Mouse (Mus musculus) testis, adult 2 months (tissue): ENCODE data around the gene Purb. TPM values are rescaled to one million over a fixed set of nuclear protein-coding genes. Genes with fewer than 3 reads are reported as not detected.

Source experiments
- H3K27ac ChIP-seq: fragments of 200-500 bp; 2 replicates; pipeline ENCODE4 v1.5.1; 2012; ENCODE audit warnings: low read depth, low read length; ENCODE audit not compliant: control insufficient read depth, insufficient read depth
- H3K27me3 ChIP-seq: fragments of 200-500 bp; 2 replicates; pipeline ENCODE4 v1.6.1; 2012; ENCODE audit warnings: mild to moderate bottlenecking, low read length, moderate library complexity; ENCODE audit not compliant: control insufficient read depth, insufficient read depth
- H3K36me3 ChIP-seq: fragments of 200-500 bp; 2 replicates; pipeline ENCODE4 v1.6.1; 2012; ENCODE audit warnings: mild to moderate bottlenecking, low read length; ENCODE audit not compliant: control insufficient read depth, insufficient read depth
- H3K4me1 ChIP-seq: fragments of 200-500 bp; 2 replicates; pipeline ENCODE4 v1.6.1; 2012; ENCODE audit warnings: low read length; ENCODE audit not compliant: control insufficient read depth, insufficient read depth
- H3K4me3 ChIP-seq: fragments of 200-500 bp; 2 replicates; pipeline ENCODE4 v1.5.1; 2012; ENCODE audit warnings: low read depth, mild to moderate bottlenecking, low read length, moderate library complexity, mixed read lengths; ENCODE audit not compliant: control insufficient read depth
- CTCF ChIP-seq: fragments of 200-500 bp; IDR thresholded peaks from 2 replicates; pipeline ENCODE4 v1.5.1; 2012; ENCODE audit warnings: low read depth, mild to moderate bottlenecking, inconsistent platforms, low read length, moderate library complexity; ENCODE audit not compliant: control insufficient read depth, insufficient read depth, insufficient replicate concordance
- POLR2A ChIP-seq: fragments of 200-500 bp; IDR thresholded peaks from 2 replicates; pipeline ENCODE4 v1.6.1; 2012; ENCODE audit warnings: low read depth, mild to moderate bottlenecking, inconsistent platforms, low read length, moderate library complexity; ENCODE audit not compliant: control insufficient read depth
- polyA plus RNA-seq: library from polyadenylated mRNA; depleted of rRNA; stranded (reverse); fragments of >200 nt; gene quantifications from 2 replicates; pipeline ENCODE4 v1.2.3, GENCODE M21; 2012

Purb gene
- polyA plus RNA-seq, 1 experiment = 6.0 TPM

GRCm38 (mm10) chr11:6484244-6484959 lies 8.7 kb upstream of the Purb start:
- TF ChIP-seq CTCF = no peak
- Histone ChIP-seq H3K4me3 (no peak overlapping the region), H3K36me3 (no peaks in the 10 kb centered on the region), H3K27me3 (no peaks in the 10 kb centered on the region), H3K27ac (no peak overlapping the region), H3K4me1 (peaks cover 3% of the 10 kb centered on the region; the same call in 1 of the 2 replicates)

DNA sequence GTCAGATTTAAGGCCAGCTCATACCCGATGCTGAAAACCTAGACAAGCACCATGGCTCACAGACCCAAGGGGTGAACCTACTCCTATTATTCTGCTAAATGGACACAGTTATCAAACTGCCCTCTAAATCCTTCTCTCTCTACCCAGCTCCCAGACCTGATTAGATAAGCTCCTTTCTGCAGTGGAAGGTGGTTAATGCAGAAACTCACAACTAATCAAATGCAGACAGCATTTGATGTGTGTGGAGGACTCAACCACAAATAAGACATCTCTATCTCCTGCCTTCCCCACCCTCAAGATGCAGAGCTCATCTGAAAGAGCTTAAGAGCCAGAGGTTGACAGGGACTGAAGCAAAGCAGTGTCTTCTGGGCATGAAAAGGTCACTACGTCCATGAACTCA lies 7.4 kb upstream of the Purb start:
- TF ChIP-seq POLR2A = no peak
- TF ChIP-seq CTCF = no peak
- H3K4me1 ChIP-seq = peaks cover 3% of the 10 kb centered on the region; the same call in 1 of the 2 replicates
- H3K4me3 ChIP-seq = no peak overlapping the region
- no peak overlapping the region for H3K27ac ChIP-seq
- no peaks in the 10 kb centered on the region for H3K27me3 ChIP-seq
- no peaks in the 10 kb centered on the region for H3K36me3 ChIP-seq

- peaks cover 3% of the 10 kb centered on the region; the same call in 1 of the 2 replicates for H3K4me1 ChIP-seq
- TF ChIP-seq CTCF = no peak
- TF ChIP-seq POLR2A = no peak
- H3K27me3 ChIP-seq = no peaks in the 10 kb centered on the region
- H3K36me3 ChIP-seq = no peaks in the 10 kb centered on the region
- no peak overlapping the region for H3K4me3 ChIP-seq
- no peak overlapping the region for H3K27ac ChIP-seq
Measured at GRCm38 (mm10) chr11:6481669-6482185, 6.0 kb upstream of the Purb start.

DNA sequence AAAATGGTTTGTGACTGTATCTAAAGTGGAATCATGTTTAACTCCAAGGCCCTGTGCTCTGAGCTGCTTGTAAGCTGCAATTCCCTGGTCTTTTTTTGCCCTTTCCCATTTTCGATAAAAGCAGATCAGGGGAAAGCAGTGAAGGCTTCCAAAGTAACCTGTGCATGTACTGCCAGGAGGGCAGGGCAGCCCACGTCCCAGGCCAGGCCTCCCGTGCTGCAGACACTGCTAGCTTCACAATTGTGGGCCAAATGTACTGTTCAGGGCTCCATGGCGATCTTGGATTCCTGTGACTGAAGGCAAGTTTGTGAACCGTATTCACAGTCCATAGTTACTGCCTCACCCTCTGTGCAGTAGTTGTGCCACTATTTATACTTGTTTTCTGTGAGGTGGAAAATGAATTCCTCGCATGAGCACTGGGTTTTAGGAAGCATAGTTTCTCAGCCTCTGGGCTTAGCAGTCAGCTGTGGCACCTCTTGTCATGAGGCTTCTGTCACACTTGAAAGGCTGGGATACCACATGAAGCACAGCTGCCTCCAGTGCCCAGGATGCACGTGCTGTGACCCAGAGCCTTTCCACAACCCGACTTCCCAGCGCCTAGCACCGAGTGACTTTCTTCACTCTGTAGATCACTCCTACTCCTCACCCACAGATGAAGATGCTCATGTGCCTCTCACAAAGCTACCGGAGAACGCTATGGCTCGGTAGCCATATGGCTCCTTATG lies 5.1 kb upstream of the Purb start:
- Histone ChIP-seq H3K36me3 (no peaks in the 10 kb centered on the region), H3K4me1 (peaks cover 3% of the 10 kb centered on the region; the same call in 1 of the 2 replicates)

GRCm38 (mm10) chr11:6480191-6480590 lies 4.5 kb upstream of the Purb start:
- Histone ChIP-seq H3K36me3 (no peaks in the 10 kb centered on the region), H3K27ac (no peak overlapping the region), H3K27me3 (no peaks in the 10 kb centered on the region), H3K4me3 (no peak overlapping the region), H3K4me1 (peaks cover under 1% of the 10 kb centered on the region; the same call in 1 of the 2 replicates)
- TF ChIP-seq POLR2A (no peak), CTCF (no peak)

More for the DNA sequence above, 5.1 kb upstream of the Purb start:
- Histone ChIP-seq H3K27ac (no peak overlapping the region), H3K4me3 (no peak overlapping the region), H3K27me3 (no peaks in the 10 kb centered on the region)
- TF ChIP-seq CTCF = no peak
- no peak for TF ChIP-seq POLR2A

DNA sequence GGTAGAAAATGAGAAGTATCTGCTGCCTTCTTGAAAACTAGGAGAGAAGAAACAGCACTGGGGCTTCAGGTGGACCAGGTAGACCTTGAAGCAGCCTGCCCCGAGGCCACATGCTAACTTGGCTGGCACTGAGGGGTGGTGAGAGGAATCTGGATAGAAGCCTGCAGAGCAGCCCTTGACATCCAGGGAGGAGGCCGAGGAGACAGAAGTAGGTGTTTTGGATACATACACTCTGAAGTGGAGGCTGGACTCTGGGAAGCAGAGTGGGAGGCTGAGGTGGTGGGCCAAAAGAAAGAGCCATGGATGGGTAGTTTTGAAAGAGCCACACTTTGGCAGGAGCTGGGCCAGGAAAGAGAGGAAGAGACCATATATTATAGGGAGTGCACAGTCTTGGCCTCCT lies 3.5 kb upstream of the Purb start:
- Histone ChIP-seq H3K36me3 (no peaks in the 10 kb centered on the region), H3K4me3 (no peak overlapping the region), H3K27ac (no peak overlapping the region), H3K4me1 (peaks cover 2% of the 10 kb centered on the region), H3K27me3 (no peaks in the 10 kb centered on the region)
- TF ChIP-seq CTCF (no peak), POLR2A (no peak)

DNA sequence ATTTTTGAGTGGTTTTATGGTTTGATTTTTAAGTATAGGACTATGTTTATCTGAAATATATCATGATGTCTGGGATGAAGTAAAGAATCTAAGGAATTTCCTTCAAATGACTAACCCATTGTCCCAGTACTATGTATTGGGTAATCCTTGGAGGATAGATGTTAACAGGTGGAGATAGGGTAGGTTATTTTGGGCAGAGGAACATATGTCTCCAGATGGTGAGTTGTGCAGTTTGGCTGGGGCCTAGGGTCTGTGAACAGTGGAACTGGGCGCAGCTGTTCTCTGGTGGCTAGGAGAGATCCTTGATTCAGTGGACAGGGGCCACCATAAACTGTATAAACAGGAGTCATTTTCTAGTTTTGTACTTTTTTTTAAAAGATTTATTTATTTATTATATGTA lies 1.6 kb upstream of the Purb start:
- Histone ChIP-seq H3K4me3 (no peak overlapping the region), H3K27ac (no peak overlapping the region), H3K27me3 (no peaks in the 10 kb centered on the region), H3K36me3 (no peaks in the 10 kb centered on the region), H3K4me1 (peaks cover 2% of the 10 kb centered on the region)
- TF ChIP-seq CTCF = no peak
